Mouse (Mus musculus): ENCODE results near the gene Tmem107.

GRCm38 (mm10) chr11:69052824-69053421 lies 17.7 kb upstream of the Tmem107 start:
- TF ChIP-seq CTCF (conservative IDR thresholded peaks at IDR 0.05; ENCODE audit: insufficient read depth, insufficient read length, low read depth, low read length) (no peak), POLR2A (IDR thresholded peaks at IDR 0.05; ENCODE audit: low read depth, low read length) (no peak)
